Mouse (Mus musculus) urinary bladder, postnatal 10 days (tissue): Measurements from ENCODE around the gene Cldn5.

Experiments used
- DNase-seq: peaks from one replicate; pipeline ENCODE4 v3.0.0; 2022; ENCODE audit warnings: low spot score

Cldn5 gene

DNA sequence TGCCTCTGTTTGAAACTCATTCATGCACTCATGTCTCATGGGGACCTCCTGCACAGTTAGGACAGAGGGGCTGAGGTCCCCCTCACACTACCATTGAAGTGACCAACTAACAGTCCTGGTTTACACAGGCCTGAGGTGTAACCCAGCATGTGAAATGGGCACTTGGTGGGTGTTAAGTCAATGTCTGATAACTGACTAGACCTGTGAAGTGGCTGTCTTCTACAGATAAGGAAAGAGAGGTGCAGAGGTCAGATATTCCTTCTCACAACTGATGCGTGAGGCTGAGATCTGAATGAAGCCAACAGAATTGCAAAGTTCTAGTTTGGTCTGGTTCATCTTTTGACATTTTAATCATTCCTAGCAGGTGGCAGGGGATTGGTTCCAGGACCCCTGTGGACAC, 8.8 kb downstream of the Cldn5 start:
- no peak for DNase-seq

DNA sequence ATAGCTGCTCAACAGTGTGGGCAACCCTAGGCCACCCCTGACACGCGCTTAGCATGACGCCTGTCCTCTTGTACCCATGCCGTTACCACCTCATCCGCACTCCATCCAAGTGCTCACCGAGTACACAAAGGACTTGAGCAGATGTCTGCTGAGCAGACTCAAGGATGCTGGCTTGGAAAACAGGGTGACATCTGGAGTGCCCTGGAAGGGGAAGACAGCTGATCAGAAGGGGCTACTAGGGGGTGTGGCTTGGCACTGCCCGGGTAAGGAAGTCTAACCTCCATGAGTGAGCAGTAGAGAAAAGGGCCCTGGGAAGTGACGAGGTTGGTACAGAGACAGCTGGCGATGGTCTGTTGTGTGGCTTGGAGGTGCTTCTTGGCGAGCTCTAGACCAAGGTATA, 10.0 kb downstream of the Cldn5 start:
- DNase-seq, result no peak

DNA sequence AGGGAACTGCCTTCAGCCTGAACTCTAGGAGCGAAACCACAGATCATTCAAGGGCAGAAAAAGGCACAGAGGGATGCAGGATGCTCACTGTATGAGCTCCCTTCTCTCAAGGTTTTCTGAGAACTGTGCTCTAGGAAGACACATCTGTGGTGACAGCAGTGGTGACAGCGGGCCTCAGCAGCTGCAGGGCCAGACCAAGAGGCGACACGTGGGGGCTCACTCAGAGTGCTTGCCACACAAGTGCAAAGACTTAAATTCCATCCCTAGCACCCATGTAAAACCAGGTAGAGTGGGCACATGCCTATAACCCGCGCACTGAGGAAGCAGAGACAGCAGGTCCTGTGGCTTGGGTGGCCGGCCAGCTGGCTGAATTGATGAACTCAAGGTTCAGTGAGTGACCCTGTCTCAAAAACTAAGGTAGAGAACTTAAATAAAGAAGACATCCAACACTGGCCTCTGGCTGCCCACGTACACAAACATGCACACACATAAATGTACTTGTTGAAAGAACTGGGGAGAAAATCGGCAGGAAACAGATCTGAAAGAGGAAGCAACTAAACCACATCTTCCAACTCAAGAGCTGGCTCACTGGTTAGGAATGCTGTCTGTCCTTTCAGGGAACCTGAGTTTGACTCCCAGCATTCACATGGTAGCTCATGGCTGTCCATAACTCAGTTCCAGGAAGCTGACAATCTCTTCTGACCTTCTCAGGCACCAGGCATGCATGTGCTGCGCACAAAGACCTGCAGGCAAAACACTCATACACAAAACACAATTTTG, 12.2 kb downstream of the Cldn5 start:
- DNase-seq, result no peak

DNA sequence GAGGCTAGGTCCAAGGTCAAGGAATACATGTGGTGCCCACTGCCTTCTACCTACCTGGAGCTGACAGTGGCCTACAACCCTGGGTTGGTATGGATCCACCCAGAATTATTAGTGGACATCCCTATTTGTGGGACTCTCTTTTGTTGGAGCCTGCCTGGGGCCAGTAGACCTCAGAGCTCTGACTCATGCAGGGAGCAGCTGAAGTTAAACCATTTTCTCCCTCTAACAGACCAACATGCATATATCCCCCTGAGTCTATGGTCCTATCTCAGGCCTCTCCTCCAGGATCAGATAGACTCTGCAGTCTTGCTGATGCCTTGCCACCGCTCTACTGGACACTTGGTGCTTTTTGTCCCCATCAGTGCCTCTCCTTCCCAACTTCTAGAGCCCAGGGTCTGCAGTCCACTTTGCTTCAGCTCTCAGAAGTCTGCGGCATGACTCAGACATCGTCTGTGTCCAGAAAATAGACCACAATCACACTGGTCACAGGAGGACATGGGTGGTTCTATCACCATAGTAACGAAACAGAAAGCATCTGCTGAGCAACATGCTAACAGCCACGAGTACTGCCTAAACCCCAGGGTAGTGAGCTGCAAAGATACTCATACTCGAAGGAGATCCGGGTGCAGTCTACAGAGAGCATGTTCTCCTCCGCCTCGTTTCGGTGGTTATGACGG, 18.7 kb downstream of the Cldn5 start:
- DNase-seq, result no peak

DNA sequence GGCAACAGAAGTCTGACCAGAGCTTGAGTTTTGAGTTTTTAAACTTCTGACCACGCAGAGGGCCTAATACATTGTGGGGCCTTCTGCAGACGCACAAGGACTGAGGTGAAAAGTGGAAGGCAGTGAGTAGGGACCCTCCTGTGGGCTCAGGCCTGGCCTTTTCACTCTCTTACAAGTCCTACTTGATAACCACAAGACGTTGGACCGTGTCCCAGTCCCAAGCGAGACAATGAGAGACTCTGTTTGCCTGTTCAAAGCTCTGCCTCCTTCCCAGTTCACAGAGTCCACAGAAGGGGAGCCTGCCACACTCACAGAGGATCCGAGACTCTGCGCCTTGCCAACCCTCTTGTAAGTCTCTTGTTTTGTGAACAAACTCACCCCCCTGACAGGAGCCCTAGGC, 20.0 kb downstream of the Cldn5 start:
- DNase-seq, result no peak

DNA sequence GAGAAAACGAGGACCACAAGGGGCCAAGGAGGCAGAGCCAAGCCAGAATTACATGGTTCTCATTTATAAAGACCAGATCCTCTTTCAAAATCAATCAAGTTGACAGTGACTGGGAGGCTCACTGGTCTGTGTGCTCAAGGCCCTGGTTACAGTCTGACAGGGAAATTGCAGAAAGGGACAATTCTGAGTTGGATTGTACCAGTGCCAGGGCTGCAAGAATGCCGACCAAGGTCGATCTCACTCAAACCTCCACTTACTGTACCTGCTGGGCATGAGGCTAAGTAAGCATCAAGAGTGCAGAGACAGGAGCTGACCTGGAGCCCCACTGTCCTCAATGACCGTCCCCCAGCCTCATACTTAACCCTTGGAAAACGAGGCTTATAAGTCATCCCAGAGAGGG, 21.5 kb downstream of the Cldn5 start:
- no peak for DNase-seq

DNA sequence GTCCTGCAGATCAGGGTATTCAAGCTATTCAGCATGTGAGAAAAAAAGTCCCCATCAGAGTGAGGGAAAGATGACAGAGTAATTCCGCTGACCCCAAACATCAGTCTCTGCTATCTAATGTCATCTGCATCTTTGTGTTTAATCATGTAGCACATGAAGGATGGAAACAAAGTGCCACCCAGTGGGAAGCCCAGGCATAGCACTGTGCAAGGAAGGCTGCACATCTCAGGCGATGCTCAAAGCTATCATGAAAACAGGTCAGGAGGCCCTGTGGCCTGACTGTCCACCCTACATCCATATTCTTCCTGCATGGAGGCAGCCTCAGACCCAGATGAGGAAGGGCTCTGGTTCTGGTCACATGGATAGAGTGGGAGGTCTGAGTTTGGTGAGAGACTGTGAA, 22.2 kb downstream of the Cldn5 start:
- DNase-seq, result no peak

DNA sequence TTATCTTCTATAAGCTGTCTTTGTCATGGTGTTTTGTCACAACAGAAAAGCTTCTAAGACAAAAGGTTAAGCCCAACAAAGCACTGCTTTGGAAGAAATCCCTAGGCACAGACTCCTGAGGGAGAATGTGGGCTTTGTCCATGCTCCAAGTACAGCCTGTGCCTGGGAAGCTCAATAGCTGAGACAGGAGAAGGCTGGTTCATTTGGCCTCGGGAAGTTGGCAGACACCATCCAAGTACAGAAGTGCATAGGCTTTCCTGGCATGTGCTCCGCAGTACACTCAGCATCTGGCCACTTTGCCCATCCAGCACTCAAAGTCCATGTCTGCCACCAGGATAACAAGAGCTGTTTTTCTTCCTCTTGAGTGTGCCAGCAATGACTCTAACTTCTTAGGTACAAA, 29.1 kb downstream of the Cldn5 start:
- DNase-seq, result no peak

DNA sequence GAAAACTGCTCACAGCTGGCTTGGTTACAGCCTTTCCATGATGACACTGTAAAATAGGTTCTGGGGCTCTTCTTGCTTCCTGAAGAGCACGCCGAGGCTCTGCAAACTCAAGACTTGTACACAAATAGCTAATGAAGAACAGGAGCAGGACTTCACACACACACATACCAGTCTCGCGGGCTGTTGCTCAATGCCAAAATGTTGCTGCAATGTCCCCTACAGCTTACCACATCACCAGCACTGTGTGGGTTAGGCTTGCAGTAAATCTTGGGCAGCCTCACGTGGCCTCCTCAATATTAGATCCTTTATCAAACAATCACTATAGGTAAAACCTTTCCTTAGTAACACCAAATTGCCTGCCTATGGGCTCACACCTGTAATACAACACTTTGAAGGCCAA, 32.4 kb downstream of the Cldn5 start:
- DNase-seq, result no peak

DNA sequence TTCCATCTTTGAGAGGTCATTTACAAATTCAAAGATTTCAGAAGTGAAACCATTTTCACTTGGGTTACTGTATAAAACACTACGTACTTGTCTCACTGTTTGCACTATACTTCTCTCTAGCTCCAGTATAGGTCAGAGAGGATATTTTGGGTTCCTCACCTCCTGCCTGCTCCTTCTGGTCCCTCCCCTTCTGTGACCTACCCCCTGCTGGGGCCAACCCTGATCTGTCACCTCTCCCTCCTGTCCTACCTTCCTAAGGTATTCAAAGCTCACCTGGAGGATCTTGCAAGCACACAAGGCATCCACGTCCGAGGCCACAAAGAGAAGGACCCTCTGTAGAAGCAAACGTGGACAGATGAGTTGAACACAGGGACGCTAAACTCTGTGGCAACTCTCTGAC, 34.4 kb downstream of the Cldn5 start:
- DNase-seq, result no peak

DNA sequence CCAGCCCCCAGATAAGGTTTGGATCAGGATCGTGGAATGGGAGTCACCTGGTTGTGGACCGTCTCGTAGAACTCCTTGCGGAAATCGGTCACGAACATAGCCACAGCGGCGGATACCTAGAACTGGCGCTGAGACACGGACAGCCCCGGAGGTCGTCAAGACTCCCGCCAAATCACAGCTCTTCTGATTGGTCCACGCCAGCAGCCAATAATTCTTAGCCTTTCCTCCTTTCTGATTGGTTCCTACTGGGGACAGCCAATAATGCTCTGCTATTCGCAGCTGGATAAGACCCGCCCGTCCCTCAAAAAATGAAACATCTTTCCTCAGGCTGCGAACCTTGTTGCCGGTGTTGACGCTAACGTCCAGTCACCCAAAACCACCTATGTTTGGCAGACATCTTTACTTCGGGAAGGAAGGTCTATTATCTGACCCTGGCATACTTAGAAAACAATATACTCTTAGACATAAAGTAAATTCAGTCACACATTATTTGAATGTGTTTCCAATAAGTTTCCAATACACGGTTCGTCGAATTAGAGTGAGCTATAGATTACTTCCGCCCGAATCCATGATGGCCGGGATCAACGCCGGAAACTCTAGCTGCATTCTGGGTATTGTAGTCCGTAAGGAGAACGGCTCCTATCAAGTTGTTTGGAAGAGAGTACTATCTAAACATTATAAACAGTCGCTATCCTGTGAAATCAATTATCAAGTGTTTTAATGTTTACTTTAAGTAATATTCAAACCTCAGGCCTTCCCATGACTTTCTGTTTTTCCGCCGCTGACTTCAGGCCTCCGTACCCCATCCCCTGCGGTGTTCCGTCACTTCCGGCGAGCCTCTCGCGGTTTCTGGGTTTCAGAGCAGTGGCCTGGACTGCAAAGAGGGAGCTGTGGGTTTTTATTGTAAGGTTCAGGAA, 35.1 kb downstream of the Cldn5 start, which contains the start of the genes Ufd1 and Cdc45:
Gene Ufd1 (plus strand): TSS at position 312 of the 917 bp plus-strand sequence.
Gene Cdc45 (minus strand): TSS at position 520 of the 917 bp plus-strand sequence.
- DNase-seq, result peak; percentile 57

DNA sequence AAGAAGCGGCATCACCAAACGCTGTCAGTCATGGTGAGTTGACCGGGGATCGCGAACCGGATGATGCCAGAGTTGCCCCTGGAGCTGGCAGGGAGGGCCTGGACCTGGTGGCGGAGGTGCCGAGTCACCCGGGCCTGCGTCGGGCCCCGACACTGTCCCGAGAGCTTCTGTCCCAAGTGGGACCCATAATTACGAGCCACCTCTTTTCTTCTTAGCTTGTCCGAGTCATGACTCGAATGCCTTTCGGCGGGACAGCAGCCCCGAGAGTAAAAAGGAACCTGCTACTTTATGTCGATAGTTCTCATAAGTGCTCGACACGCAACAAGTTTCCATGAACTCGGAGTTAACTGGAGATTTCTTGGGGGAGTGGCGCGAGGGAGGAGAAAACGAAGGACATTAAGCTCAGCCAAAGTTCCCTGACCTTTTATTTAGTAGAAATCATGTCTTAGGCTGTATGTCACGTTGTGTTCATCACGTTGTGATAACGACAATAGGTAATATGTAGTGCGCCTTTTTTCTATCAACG, 35.8 kb downstream of the Cldn5 start:
- DNase-seq, result no peak

DNA sequence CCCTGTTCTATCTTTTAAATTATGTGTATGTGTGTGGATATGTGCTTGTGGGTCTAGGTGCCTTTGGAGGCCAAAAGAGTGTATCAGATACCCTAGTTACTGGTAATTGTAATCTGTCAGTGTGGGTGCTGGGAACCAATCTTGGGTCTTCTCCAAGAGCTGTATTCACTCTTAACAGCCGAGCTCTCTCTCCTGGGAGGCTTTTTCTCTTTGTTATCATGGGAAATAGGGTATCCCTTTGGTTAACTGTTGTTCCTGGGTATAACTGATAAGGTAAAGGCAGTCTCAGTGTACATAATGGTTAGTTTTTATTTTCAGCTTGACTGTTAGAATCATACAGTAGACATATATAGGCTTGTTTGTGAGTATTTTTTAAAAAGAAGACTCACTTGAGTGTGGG, 45.7 kb downstream of the Cldn5 start:
- no peak for DNase-seq

DNA sequence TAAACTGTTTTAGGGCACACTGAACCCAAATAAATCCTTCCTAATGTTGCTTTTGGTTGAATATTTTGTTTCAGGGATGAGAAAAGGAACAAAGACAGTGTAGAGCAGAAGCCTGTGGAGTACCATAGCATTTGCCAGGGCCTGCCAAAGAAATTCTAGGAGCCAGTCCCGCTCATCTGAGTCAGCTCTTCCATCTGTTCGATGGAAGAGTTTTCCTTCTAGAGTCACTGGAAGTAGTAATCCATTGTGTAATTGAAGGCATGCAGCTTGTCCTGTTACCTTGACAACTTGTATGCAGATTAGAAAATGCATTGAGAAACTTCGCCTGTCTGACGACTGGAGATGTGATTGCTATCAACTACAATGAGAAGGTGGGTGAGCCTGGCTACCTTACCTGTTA, 46.3 kb downstream of the Cldn5 start:
- DNase-seq, result no peak
